Mouse (Mus musculus): Measurements from ENCODE around the gene Epha8.

The Epha8 gene

GRCm38 (mm10) chr4:136960068-136960467 is 3.5 kb upstream of the Epha8 start:
- DNase-seq (ENCODE audit: extremely low spot score, low spot score) = no peak

GRCm38 (mm10) chr4:136954562-136954961 is 2.1 kb downstream of the Epha8 start:
- no peak for DNase-seq (ENCODE audit: extremely low spot score, low spot score)

GRCm38 (mm10) chr4:136949266-136949989 is 7.2 kb downstream of the Epha8 start:
- no peak for DNase-seq (ENCODE audit: extremely low spot score, low spot score)

GRCm38 (mm10) chr4:136945397-136945796 is 11.2 kb downstream of the Epha8 start:
- DNase-seq (ENCODE audit: extremely low spot score, low spot score) = peak; percentile 55

- DNase-seq (ENCODE audit: extremely low spot score, low spot score) = no peak
These were observed 11.9 kb downstream of the Epha8 start for GRCm38 (mm10) chr4:136944558-136945350.

- no peak for DNase-seq (ENCODE audit: extremely low spot score, low spot score)
These were observed 13.4 kb downstream of the Epha8 start for GRCm38 (mm10) chr4:136943175-136943574.

- DNase-seq (ENCODE audit: extremely low spot score, low spot score) = no peak
These were observed 13.9 kb downstream of the Epha8 start for GRCm38 (mm10) chr4:136942761-136943160.

- no peak for DNase-seq (ENCODE audit: extremely low spot score, low spot score)
These were observed 18.7 kb downstream of the Epha8 start for GRCm38 (mm10) chr4:136937935-136938334.

GRCm38 (mm10) chr4:136937344-136937743 is 19.3 kb downstream of the Epha8 start:
- DNase-seq (ENCODE audit: extremely low spot score, low spot score) = no peak

GRCm38 (mm10) chr4:136934746-136935613 is 21.6 kb downstream of the Epha8 start:
- DNase-seq (ENCODE audit: extremely low spot score, low spot score) = no peak

- DNase-seq (ENCODE audit: extremely low spot score, low spot score) = no peak
These were observed 26.1 kb downstream of the Epha8 start for GRCm38 (mm10) chr4:136930474-136930873.

- peak; percentile 40 for DNase-seq (ENCODE audit: extremely low spot score, low spot score)
These were observed 27.7 kb downstream of the Epha8 start for GRCm38 (mm10) chr4:136928928-136929327.

GRCm38 (mm10) chr4:136925804-136926203 is 30.8 kb downstream of the Epha8 start:
- DNase-seq (ENCODE audit: extremely low spot score, low spot score) = no peak

GRCm38 (mm10) chr4:136924529-136924928 is 32.1 kb downstream of the Epha8 start:
- peak; percentile 81 for DNase-seq (ENCODE audit: extremely low spot score, low spot score)

GRCm38 (mm10) chr4:136919526-136919925 is 37.1 kb downstream of the Epha8 start:
- no peak for DNase-seq (ENCODE audit: extremely low spot score, low spot score)

GRCm38 (mm10) chr4:136918834-136919233 is 37.8 kb downstream of the Epha8 start:
- DNase-seq (ENCODE audit: extremely low spot score, low spot score) = no peak

GRCm38 (mm10) chr4:136917165-136917524 is 39.5 kb downstream of the Epha8 start:
- no peak for DNase-seq (ENCODE audit: extremely low spot score, low spot score)

GRCm38 (mm10) chr4:136916359-136917164 is 40.1 kb downstream of the Epha8 start:
- DNase-seq (ENCODE audit: extremely low spot score, low spot score) = no peak

- no peak for DNase-seq (ENCODE audit: extremely low spot score, low spot score)
These were observed 43.8 kb downstream of the Epha8 start for GRCm38 (mm10) chr4:136912841-136913240.

GRCm38 (mm10) chr4:136911804-136912203 is 44.8 kb downstream of the Epha8 start:
- no peak for DNase-seq (ENCODE audit: extremely low spot score, low spot score)

GRCm38 (mm10) chr4:136911211-136911646 is 45.4 kb downstream of the Epha8 start:
- DNase-seq (ENCODE audit: extremely low spot score, low spot score) = no peak

Data from neural tube, embryonic 10.5 days (tissue).